Mouse (Mus musculus): ENCODE results near the gene Fzd10. TPM values are rescaled to one million over a fixed set of nuclear protein-coding genes. Genes with fewer than 3 reads are reported as not detected.

Gene Fzd10
- polyA plus RNA-seq, 1 experiment from 2014 or later = 2.1 TPM

DNA sequence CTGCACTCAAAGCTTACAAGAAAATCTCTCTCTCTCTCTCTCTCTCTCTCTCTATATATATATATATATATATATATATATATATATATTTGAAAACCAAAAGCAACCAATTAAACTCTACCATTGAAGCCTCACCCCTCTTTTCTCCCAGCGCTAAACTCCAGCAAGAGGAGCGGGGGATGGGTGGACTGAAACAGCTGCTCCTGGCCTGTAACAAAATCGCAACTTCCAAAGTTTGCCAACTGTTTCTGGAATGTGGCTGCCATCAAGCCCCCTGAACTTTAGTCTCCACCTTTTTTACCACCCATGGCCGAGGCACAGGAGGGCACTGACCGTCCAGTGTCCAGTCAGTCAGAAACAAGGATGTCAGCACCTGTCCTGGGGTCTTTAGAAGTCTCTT is 27.1 kb downstream of the Fzd10 start:
- WGBS = 34% methylated on average over 5 of the region's 5 CpGs
- H3K36me3 ChIP-seq (ENCODE audit: insufficient read depth) = no peaks in the 10 kb centered on the region
- no peak for TF ChIP-seq CTCF (IDR thresholded peaks at IDR 0.05; ENCODE audit: low read depth)

GRCm38 (mm10) chr5:128636648-128637047 is 36.0 kb downstream of the Fzd10 start:
- H3K4me1 ChIP-seq (ENCODE audit: insufficient read depth) = no peaks in the 10 kb centered on the region
- TF ChIP-seq CTCF (IDR thresholded peaks at IDR 0.05; ENCODE audit: low read depth) = no peak
- no peaks in the 10 kb centered on the region for H3K9me3 ChIP-seq (ENCODE audit: low read depth, low read length)
- 86% methylated on average over 9 of the region's 9 CpGs for WGBS
- H3K4me2 ChIP-seq = no peak overlapping the region
- H3K9ac ChIP-seq = no peak overlapping the region
- DNase-seq = no peak
- H3K27ac ChIP-seq (ENCODE audit: low read depth) = no peak overlapping the region
- H3K4me3 ChIP-seq (ENCODE audit: low read depth, low read length) = no peak overlapping the region
- ATAC-seq (ENCODE audit: insufficient read depth) = no peak
- H3K36me3 ChIP-seq (ENCODE audit: insufficient read depth) = no peaks in the 10 kb centered on the region
- H3K27me3 ChIP-seq (ENCODE audit: insufficient read depth, low read length) = no peaks in the 10 kb centered on the region

More for the DNA sequence above, 27.1 kb downstream of the Fzd10 start:
- Histone ChIP-seq H3K4me1 (ENCODE audit: insufficient read depth) (0 out of 2 replicates have a peak, but pooled peaks cover 3% of the 10 kb centered on the region), H3K27ac (ENCODE audit: low read depth) (no peak overlapping the region), H3K9me3 (ENCODE audit: low read depth, low read length) (no peaks in the 10 kb centered on the region), H3K4me2 (no peak overlapping the region), H3K9ac (no peak overlapping the region), H3K4me3 (ENCODE audit: low read depth, low read length) (no peak overlapping the region), H3K27me3 (ENCODE audit: insufficient read depth, low read length) (no peaks in the 10 kb centered on the region)
- DNase-seq (peak; percentile 39), ATAC-seq (ENCODE audit: insufficient read depth) (no peak)

GRCm38 (mm10) chr5:128637071-128638015 is 36.7 kb downstream of the Fzd10 start:
- H3K4me3 ChIP-seq (ENCODE audit: low read depth, low read length) = no peak overlapping the region
- H3K36me3 ChIP-seq (ENCODE audit: insufficient read depth) = no peaks in the 10 kb centered on the region
- H3K4me2 ChIP-seq = no peak overlapping the region
- no peak overlapping the region for H3K9ac ChIP-seq
- H3K27ac ChIP-seq (ENCODE audit: low read depth) = no peak overlapping the region
- no peak for DNase-seq
- H3K9me3 ChIP-seq (ENCODE audit: low read depth, low read length) = no peaks in the 10 kb centered on the region
- no peak for ATAC-seq (ENCODE audit: insufficient read depth)
- 81% methylated on average over 24 of the region's 26 CpGs for WGBS
- peak; percentile 23 for TF ChIP-seq CTCF (IDR thresholded peaks at IDR 0.05; ENCODE audit: low read depth)
- no peaks in the 10 kb centered on the region for H3K27me3 ChIP-seq (ENCODE audit: insufficient read depth, low read length)
- no peaks in the 10 kb centered on the region for H3K4me1 ChIP-seq (ENCODE audit: insufficient read depth)

- no peaks in the 10 kb centered on the region for H3K36me3 ChIP-seq (ENCODE audit: insufficient read depth)
- no peak overlapping the region for H3K27ac ChIP-seq (ENCODE audit: low read depth)
- no peaks in the 10 kb centered on the region for H3K27me3 ChIP-seq (ENCODE audit: insufficient read depth, low read length)
- TF ChIP-seq CTCF (IDR thresholded peaks at IDR 0.05; ENCODE audit: low read depth) = no peak
- no peak for DNase-seq
- ATAC-seq (ENCODE audit: insufficient read depth) = no peak
- H3K4me1 ChIP-seq (ENCODE audit: insufficient read depth) = no peaks in the 10 kb centered on the region
- H3K9me3 ChIP-seq (ENCODE audit: low read depth, low read length) = no peaks in the 10 kb centered on the region
- H3K9ac ChIP-seq = no peak overlapping the region
- H3K4me3 ChIP-seq (ENCODE audit: low read depth, low read length) = no peak overlapping the region
- 52% methylated on average over 9 of the region's 9 CpGs for WGBS
- H3K4me2 ChIP-seq = no peak overlapping the region
Measured at GRCm38 (mm10) chr5:128638716-128639115, 38.1 kb downstream of the Fzd10 start.

GRCm38 (mm10) chr5:128643065-128643464 is 42.4 kb downstream of the Fzd10 start:
- Histone ChIP-seq H3K27me3 (ENCODE audit: insufficient read depth, low read length) (no peaks in the 10 kb centered on the region), H3K4me2 (no peak overlapping the region), H3K9me3 (ENCODE audit: low read depth, low read length) (no peaks in the 10 kb centered on the region), H3K4me1 (ENCODE audit: insufficient read depth) (no peaks in the 10 kb centered on the region), H3K9ac (no peak overlapping the region), H3K27ac (ENCODE audit: low read depth) (no peak overlapping the region), H3K36me3 (ENCODE audit: insufficient read depth) (no peaks in the 10 kb centered on the region), H3K4me3 (ENCODE audit: low read depth, low read length) (no peak overlapping the region)
- TF ChIP-seq CTCF (IDR thresholded peaks at IDR 0.05; ENCODE audit: low read depth) = no peak
- peak; percentile 59 for DNase-seq
- peak; percentile 41; the same call in 1 of the 2 replicates for ATAC-seq (ENCODE audit: insufficient read depth)
- 75% methylated on average over 4 of the region's 4 CpGs for WGBS

DNA sequence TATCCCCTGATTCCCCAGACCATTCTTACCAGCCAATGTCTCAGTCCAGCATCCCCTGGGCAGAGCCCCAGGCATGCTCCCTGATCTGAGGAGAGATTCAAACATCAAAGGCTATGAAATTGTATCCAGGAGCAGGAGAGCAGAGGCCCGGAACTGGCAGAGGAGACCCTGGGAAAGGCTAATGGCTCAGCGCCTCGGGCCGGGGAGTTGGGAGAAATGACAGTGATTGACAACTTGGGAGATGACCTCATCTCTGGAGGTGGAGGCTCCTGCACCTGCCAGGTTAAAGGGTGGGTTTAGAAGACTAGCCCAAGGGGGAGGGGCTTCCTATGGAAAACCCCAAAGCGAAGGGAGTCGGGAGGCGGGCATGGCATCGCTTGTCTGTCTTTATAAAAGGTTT is 45.1 kb downstream of the Fzd10 start:
- Histone ChIP-seq H3K4me2 (no peak overlapping the region), H3K36me3 (ENCODE audit: insufficient read depth) (no peaks in the 10 kb centered on the region), H3K4me1 (ENCODE audit: insufficient read depth) (no peaks in the 10 kb centered on the region), H3K9me3 (ENCODE audit: low read depth, low read length) (no peaks in the 10 kb centered on the region), H3K9ac (no peak overlapping the region), H3K4me3 (ENCODE audit: low read depth, low read length) (no peak overlapping the region), H3K27ac (ENCODE audit: low read depth) (no peak overlapping the region), H3K27me3 (ENCODE audit: insufficient read depth, low read length) (no peaks in the 10 kb centered on the region)
- 53% methylated on average over 8 of the region's 8 CpGs for WGBS
- ATAC-seq (ENCODE audit: insufficient read depth) (no peak), DNase-seq (no peak)
- no peak for TF ChIP-seq CTCF (IDR thresholded peaks at IDR 0.05; ENCODE audit: low read depth)

- no peak overlapping the region for H3K27ac ChIP-seq (ENCODE audit: low read depth)
- no peak for TF ChIP-seq CTCF (IDR thresholded peaks at IDR 0.05; ENCODE audit: low read depth)
- no peaks in the 10 kb centered on the region for H3K4me1 ChIP-seq (ENCODE audit: insufficient read depth)
- no peak overlapping the region for H3K4me3 ChIP-seq (ENCODE audit: low read depth, low read length)
- WGBS = 79% methylated on average over 5 of the region's 5 CpGs
- no peaks in the 10 kb centered on the region for H3K36me3 ChIP-seq (ENCODE audit: insufficient read depth)
- no peak for ATAC-seq (ENCODE audit: insufficient read depth)
- no peaks in the 10 kb centered on the region for H3K9me3 ChIP-seq (ENCODE audit: low read depth, low read length)
- no peak overlapping the region for H3K4me2 ChIP-seq
- no peak for DNase-seq
- H3K27me3 ChIP-seq (ENCODE audit: insufficient read depth, low read length) = no peaks in the 10 kb centered on the region
- H3K9ac ChIP-seq = no peak overlapping the region
Measured at GRCm38 (mm10) chr5:128646286-128646685, 45.6 kb downstream of the Fzd10 start.
